Mouse (Mus musculus) CH12F3 (cell line): ENCODE measurements at regions not wholly inside any gene's neighbourhood (a gene's known extent, or its start where the extent isn't known, plus 50 kb on each side); places are given as distances from the start of the nearest gene placed in this dataset.

Experiments used
- in situ Hi-C: fragments of 300-500 bp; cut with MboI; formaldehyde crosslinking; loops from 2 replicates; pipeline ENCODE4 v1.14.3; 2020; ENCODE audit warnings: low sequenced_read_pairs

- in situ Hi-C loops = no loop called here
These were observed 595.7 kb downstream of the Gm19410 start for GRCm38 (mm10) chr8:36361255-36361654.

GRCm38 (mm10) chr8:36361818-36362217, 596.2 kb downstream of the Gm19410 start:
- in situ Hi-C loops = no loop called here

- in situ Hi-C loops = no loop called here
These were observed 597.7 kb downstream of the Gm19410 start for GRCm38 (mm10) chr8:36363291-36363690.

- in situ Hi-C loops = no loop called here
These were observed 599.1 kb downstream of the Gm19410 start for GRCm38 (mm10) chr8:36364567-36365231.

- in situ Hi-C loops = no loop called here
These were observed 600.4 kb downstream of the Gm19410 start for GRCm38 (mm10) chr8:36365945-36366344.

GRCm38 (mm10) chr8:36376579-36377350, 611.2 kb downstream of the Gm19410 start:
- in situ Hi-C loops = no loop called here

- in situ Hi-C loops = no loop called here
These were observed 598.9 kb upstream of the AI429214 start for GRCm38 (mm10) chr8:36394487-36394886.

- in situ Hi-C loops = no loop called here
These were observed 596.9 kb upstream of the AI429214 start for GRCm38 (mm10) chr8:36396493-36396892.

GRCm38 (mm10) chr8:36406706-36407105, 586.7 kb upstream of the AI429214 start:
- in situ Hi-C loops = no loop called here
